ENCODE assay signal across 8 mouse cellular contexts in the genomic region with DNA sequence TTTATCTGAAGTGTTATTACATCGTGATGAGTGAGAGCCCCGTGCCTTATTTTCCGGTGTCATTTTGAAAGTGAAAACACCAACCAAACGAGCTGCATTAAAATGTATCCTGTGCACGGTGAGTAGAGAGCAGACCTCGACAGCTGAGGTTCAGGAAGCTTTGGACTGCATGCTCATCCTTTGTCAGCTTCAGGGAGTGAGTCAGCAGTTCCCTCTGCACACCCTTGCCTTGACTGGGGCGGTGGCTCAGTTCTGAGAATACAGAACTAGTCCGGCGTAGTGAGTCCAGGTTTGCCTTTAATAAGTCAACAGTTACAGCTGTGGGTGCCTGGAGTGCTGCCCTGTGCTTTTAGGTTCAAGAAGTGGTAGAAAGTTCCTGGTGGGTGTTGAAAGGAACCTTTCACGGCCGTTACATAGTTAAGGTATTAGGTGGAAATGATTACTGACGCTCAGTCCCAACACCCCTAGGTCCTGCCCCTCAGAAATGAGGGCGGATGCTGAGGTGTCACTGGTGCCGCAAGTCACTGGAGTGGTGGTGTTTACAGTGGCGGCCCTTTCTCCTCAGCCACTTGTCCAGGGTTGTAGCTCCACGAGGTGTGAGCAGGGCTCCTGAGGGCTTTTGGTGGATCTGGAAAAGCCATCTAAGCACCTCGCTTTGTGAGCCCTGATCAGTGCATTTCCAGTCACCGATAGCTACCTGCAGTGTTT. TPM values are rescaled to one million over a fixed set of nuclear protein-coding genes. Genes with fewer than 3 reads are reported as not detected.
DNase-seq lines count a peak whose midpoint lies in the region; ATAC-seq and TF ChIP-seq lines count a peak whose summit lies in the region.

No protein-coding gene starts in this region.

- TF ChIP-seq POLR2A in thymus, adult 2 months (IDR thresholded peaks at IDR 0.05; ENCODE audit: control insufficient read depth, extremely low read depth, insufficient read depth, low read length, poor library complexity), result no peak

- 52% methylated on average over 18 of the region's 18 CpGs for WGBS in lung, embryonic 14.5 days
- WGBS in thymus, adult 2 months, result 17% methylated on average over 18 of the region's 18 CpGs
- 86% methylated on average over 18 of the region's 18 CpGs for WGBS in hindbrain, postnatal 0 days

- peak overlapping the region; percentile 0; the same call in 1 of the 2 replicates for H3K4me2 ChIP-seq in lung, embryonic 14.5 days
- H3K4me2 ChIP-seq in hindbrain, postnatal 0 days (ENCODE audit: low read depth, low read length), result no peak overlapping the region

- no peak for TF ChIP-seq CTCF in lung, embryonic 14.5 days (IDR thresholded peaks at IDR 0.05; ENCODE audit: low read depth)
- TF ChIP-seq CTCF in thymus, adult 2 months (IDR thresholded peaks at IDR 0.05; ENCODE audit: borderline replicate concordance, control insufficient read depth, extremely low read depth, insufficient read depth, low read length, poor library complexity), result no peak
- no peak for TF ChIP-seq CTCF in hindbrain, postnatal 0 days (IDR thresholded peaks at IDR 0.05; ENCODE audit: low read depth)

- H3K27me3 ChIP-seq in lung, embryonic 14.5 days (ENCODE audit: insufficient read depth, low read length), result no peaks in the 10 kb centered on the region
- no peaks in the 10 kb centered on the region for H3K27me3 ChIP-seq in thymus, adult 2 months (ENCODE audit: control insufficient read depth, insufficient read depth, low read length)
- no peaks in the 10 kb centered on the region for H3K27me3 ChIP-seq in hindbrain, postnatal 0 days (ENCODE audit: insufficient read depth, low read length)

- no peaks in the 10 kb centered on the region; the same call in none of the 2 replicates for H3K4me1 ChIP-seq in lung, embryonic 14.5 days (ENCODE audit: insufficient read depth)
- H3K4me1 ChIP-seq in thymus, adult 2 months (replicated peaks; ENCODE audit: control insufficient read depth, insufficient read depth, low read length), result peaks cover 50% of the 10 kb centered on the region
- no peaks in the 10 kb centered on the region; the same call in 1 of the 2 replicates for H3K4me1 ChIP-seq in hindbrain, postnatal 0 days (ENCODE audit: insufficient read depth, low read length)

- H3K36me3 ChIP-seq in lung, embryonic 14.5 days (ENCODE audit: insufficient read depth), result 0 out of 2 replicates have a peak, but pooled peaks cover 4% of the 10 kb centered on the region
- H3K36me3 ChIP-seq in thymus, adult 2 months (ENCODE audit: control insufficient read depth, insufficient read depth, low read length), result peaks cover 13% of the 10 kb centered on the region; the same call in 1 of the 2 replicates
- H3K36me3 ChIP-seq in hindbrain, postnatal 0 days (ENCODE audit: insufficient read depth, low read length), result no peaks in the 10 kb centered on the region

- no peak overlapping the region for H3K4me3 ChIP-seq in lung, embryonic 14.5 days (ENCODE audit: low read depth, low read length)
- no peak overlapping the region for H3K4me3 ChIP-seq in thymus, adult 2 months (ENCODE audit: control insufficient read depth, insufficient read depth, low read length)
- no peak overlapping the region for H3K4me3 ChIP-seq in hindbrain, postnatal 0 days (ENCODE audit: low read length)

- H3K27ac ChIP-seq in lung, embryonic 14.5 days (ENCODE audit: low read depth), result no peak overlapping the region
- no peak overlapping the region; the same call in 1 of the 2 replicates for H3K27ac ChIP-seq in thymus, adult 2 months (ENCODE audit: control insufficient read depth, insufficient read depth, low read length)
- H3K27ac ChIP-seq in hindbrain, postnatal 0 days, result no peak overlapping the region

- H3K9ac ChIP-seq in lung, embryonic 14.5 days, result no peak overlapping the region
- no peak overlapping the region for H3K9ac ChIP-seq in hindbrain, postnatal 0 days (replicated peaks; ENCODE audit: low read length)

- H3K9me3 ChIP-seq in lung, embryonic 14.5 days (ENCODE audit: low read depth, low read length), result no peaks in the 10 kb centered on the region
- H3K9me3 ChIP-seq in hindbrain, postnatal 0 days (ENCODE audit: low read length), result no peaks in the 10 kb centered on the region

- ATAC-seq in inflammation-experienced regulatory T-cells, adult 6 months, result peak; percentile 86
- ATAC-seq in lung, embryonic 14.5 days (ENCODE audit: insufficient read depth), result peak; percentile 47; the same call in 1 of the 2 replicates
- ATAC-seq in hindbrain, postnatal 0 days, result no peak

- DNase-seq in CD4-positive, CD25-positive, alpha-beta regulatory T cell, adult 2 months (ENCODE audit: low read depth, low spot score), result peak; percentile 77
- peak; percentile 77 for DNase-seq in R1 (ENCODE audit: low read depth, low spot score)
- DNase-seq in lung, embryonic 14.5 days, result peak; percentile 33
- DNase-seq in thymus, adult 2 months, result peak; percentile 56
- DNase-seq in frontal cortex, postnatal 36 days (ENCODE audit: low spot score in 2 of 2), result no peak
- DNase-seq in hindbrain, postnatal 0 days (ENCODE audit: low spot score), result no peak
- no peak for DNase-seq in right cerebral cortex, adult 2 months (ENCODE audit: low spot score in 2 of 2)

RNA-seq across cellular contexts. Expression of gene Bach1, which starts 14.4 kb away (rescaled TPM):
- polyA plus RNA-seq in inflammation-experienced regulatory T-cells, adult 6 months (2017; shearing (Covaris generic)), result 1 to 10 TPM; 1.6 to 3.7 (median 3.5) TPM
- polyA plus RNA-seq in lung, embryonic 14.5 days (2014; fragmentation: Nextera tagmentation; extraction: Ambion mirVana), result 8.3 and 8.9 TPM in 2 replicates
- 40.2 and 45.4 TPM in 2 replicates for polyA plus RNA-seq in thymus, adult 2 months (2012; rRNA removed)
- total RNA-seq in hindbrain, postnatal 0 days (2014; rRNA removed), result 34.2 and 44.5 TPM in 2 replicates
- 12.3 and 13.1 TPM in 2 replicates for polyA plus RNA-seq in hindbrain, postnatal 0 days (2015; fragmentation: Nextera tagmentation; extraction: Ambion mirVana)

Comparison
In these comparisons a context has a peak if more than half of its experiments do, and no peak if none do; other contexts are left out.
1. DNase-seq: peak in CD4-positive, CD25-positive, alpha-beta regulatory T cell, adult 2 months (single experiment), R1 (single experiment), lung, embryonic 14.5 days (single experiment) and thymus, adult 2 months (single experiment); none in frontal cortex, postnatal 36 days (0 of 2), hindbrain, postnatal 0 days (single experiment) and right cerebral cortex, adult 2 months (0 of 2).